Mouse (Mus musculus) cerebellum, postnatal 10 days (tissue): ENCODE results near the gene Fam47e.
"Not testable (repeated sequence)": the region's sequence is repeated elsewhere in the genome, so short reads cannot be mapped to it uniquely, and the experiment has no call there.

Experiments
- DNase-seq, 2 experiments: peaks; one replicate each; pipeline ENCODE4 v3.0.0; 2021; ENCODE audit warnings: mixed read lengths in 2 of 2

Gene Fam47e

DNA sequence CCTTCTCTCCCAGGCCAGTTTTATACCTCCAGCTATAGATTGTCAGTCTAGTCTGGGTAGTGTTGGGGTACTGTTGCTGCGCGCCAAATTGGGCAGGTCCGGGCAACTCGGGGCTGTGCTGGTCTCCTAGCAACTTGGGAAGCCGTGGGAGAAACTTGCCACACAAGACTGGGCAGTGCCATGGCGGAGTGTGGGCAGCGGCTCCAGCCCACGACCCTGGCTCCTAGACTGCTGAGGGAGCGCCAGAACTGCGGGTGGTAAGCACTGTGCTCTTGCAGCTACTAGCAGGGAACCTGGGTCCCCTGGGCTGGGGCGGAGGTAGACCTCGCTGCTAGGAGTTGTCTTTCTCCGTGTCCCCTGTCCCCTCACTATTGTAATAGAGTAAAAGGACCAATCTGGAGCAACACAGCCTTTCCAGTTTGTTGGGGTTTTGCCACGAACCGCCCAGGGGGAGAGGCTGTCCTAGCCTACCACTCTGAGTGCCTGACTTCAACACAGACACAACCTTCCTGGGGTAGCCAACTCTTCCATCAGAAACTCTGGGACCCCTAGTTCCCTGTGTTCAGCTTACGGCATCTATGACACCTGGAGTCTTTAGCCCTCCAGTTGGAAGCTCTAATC is at the start of gene Fam47e:
Gene Fam47e (plus strand): TSS at position 179 of the 621 bp plus-strand sequence.
- DNase-seq = peak; percentile 39 to 53

DNA sequence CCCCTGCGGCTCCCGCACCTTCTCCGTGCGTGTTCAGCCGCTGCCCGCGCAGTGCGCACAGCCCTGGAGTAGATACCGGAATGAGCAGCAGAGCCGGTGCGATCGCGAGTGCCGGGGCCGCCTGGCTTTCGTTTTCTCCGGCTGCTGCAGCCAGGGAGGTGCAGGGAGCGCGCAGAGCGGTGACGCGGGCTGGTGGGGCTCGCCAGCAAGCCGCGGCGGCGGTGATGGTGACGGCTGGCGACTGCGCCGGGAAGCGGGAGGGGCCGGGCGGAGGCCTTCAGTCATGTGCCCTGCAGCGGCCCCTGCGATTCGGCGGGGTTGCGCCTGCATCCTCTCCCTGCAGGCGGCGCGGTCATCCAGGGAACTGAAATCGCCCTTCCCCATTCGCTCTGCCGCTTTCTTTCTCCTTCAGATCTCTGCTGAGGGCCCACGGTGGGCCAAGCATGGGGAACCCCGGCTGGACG is 49.4 kb upstream of the Fam47e start:
- DNase-seq = peak; percentile 98

DNA sequence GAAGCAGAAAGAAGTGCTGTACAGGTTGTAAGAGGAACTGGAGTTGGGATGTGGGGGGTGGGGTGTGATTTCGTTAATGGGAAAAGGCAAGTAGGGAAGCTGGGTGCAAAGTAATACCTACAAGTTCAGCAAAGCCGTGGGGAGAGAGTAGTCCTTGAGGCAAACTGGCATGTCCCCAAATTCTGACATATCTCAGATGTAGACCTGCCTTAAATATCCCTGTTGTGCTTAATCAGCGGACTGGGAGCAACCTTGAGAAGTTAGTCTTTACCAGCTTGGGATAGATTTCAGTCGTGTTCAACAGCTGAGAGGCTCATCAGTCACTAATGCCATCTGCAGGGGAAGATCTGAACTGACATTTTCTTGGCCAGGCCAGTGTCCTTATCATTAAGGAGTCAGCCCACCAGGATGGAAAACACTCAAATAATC is 48.6 kb upstream of the Fam47e start:
- peak; percentile 72 to 76 for DNase-seq

DNA sequence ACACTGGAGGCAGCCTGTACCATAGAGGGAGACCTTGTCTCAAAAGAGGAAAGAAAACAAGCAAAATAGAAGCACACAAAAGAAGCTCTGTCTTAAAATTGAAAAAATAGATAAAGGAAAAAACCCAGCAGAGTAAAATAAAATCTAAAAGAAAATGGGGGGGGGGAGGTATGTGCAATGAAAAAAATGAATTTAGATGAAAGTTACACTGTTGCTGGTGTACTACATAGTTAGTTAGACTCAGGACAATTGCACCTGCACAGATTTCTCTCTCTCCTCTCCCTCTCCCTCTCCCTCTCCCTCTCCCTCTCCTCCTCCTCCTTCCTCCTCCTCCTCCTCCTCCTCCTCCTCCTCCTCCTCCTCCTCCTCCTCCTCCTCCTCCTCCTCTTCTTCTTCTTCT is 48.1 kb upstream of the Fam47e start, which contains the start of gene Scarb2:
Gene Scarb2 (minus strand): TSS at position 101 of the 400 bp plus-strand sequence.
- no peak for DNase-seq

DNA sequence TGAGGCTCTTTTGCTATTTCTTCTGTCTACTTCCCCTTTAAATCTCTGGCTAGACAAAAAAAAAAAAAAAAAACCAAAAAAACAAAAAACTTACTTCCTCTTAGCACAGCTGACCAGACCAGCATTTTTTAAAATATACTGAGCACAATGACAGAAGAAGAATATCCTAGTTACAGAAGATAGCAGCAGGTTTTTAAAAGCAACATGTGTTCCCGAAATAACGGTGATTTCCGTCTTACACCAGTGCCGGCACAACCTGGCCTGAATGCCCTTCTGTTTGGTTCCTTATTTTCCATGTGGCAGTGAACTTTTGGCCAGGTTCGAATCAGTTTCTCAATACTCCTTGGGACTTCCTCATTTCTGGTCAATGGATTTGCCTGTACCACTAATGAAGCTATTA is 46.0 kb upstream of the Fam47e start:
- no peak for DNase-seq

DNA sequence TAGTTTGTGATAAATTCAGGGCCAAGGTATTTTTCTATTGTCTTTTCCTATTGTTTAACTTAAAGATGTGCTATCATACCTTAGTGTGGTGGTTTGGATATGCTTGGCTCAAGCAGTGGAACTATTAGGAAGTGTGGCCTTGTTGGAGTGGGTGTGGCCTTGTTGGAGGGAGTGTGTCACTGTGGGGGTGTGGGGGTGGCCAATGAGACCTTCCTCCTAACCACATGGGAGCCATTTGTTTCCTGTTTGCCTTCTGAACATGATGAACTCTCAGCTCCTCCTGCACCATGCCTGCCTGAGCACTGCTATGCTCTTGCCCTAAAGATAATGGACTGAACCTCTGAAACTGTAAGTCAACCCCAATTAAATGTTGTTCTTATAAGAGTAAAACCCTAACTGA is 43.6 kb upstream of the Fam47e start:
- DNase-seq = no peak

DNA sequence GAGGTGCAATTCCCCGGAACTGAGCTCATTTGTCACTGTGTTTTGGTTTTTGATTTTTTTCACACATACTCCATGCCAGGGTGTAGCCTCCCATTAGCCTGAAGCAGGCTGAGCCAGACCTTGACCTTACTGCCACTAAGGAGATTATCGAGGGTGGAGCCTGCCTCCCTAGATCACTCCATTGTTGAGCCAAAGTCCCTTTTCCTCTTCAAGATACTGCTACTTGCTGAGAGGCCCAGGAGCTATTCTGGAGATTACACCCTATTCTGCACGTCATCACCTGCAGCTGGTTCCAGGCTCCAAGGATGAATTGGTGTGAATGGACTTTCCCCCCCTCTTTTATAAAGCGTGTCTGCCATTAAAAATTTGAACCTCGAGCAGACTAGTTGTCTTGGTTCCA is 42.8 kb upstream of the Fam47e start:
- no peak for DNase-seq

DNA sequence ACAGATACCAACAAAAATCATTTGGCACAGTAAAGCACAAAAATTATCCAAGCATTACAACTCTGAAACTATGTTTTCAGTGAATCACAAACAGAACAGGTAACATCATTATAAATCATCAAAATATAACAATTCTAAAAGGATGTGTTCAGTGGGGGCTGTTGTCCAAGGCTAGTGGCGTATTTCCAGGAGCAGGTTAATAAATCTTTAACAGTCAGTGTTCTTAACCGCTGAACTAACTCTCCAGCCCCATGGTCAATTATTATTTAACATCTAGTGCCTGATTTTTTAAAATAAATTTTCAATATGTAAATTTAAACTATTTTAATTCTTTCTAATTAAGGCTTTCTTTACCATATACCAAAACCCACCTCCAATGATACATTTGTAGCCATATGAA is 33.7 kb upstream of the Fam47e start:
- not testable (repeated sequence) for DNase-seq

DNA sequence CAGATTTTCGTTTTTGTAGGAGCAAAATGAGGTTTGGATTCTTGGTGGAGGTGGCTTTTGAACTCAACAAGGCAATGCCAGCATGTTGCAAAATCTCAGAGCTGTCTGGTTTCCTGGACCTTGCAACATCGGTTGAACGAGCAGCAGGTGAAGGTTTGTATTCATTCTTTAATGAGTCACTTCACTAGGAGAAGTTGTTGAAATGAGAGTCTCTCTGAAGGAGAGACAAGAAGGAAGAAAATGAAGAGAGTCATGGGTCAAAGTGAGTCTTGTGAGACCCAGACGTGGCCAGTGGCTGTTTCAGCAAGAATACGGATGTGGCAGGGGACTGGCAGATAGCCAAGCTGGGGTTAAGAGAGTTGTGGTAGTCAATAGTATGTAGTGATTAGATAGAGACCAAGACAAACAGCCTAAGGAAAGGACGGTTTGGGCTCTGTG is 30.0 kb upstream of the Fam47e start:
- peak in 1 of 2 experiments; percentile 20 for DNase-seq

DNA sequence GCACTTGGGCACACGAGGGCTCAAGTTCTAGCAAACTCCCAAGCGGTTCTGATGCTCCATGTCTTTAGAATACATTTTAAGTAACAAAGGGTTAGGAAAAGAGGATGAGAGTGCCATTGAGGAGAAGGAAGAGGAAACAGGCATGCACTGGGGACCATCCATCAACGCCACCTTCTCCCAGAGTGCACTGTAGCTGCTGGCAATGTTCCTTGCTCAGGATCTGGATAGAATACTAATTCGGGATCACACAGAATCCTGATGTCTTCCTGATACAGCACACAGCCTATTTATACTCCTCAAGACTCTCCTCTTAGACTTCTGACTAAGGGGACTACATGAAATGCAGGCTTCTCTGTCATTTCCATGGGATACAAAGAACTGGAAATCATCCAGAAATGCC is 15.2 kb upstream of the Fam47e start:
- DNase-seq = no peak

DNA sequence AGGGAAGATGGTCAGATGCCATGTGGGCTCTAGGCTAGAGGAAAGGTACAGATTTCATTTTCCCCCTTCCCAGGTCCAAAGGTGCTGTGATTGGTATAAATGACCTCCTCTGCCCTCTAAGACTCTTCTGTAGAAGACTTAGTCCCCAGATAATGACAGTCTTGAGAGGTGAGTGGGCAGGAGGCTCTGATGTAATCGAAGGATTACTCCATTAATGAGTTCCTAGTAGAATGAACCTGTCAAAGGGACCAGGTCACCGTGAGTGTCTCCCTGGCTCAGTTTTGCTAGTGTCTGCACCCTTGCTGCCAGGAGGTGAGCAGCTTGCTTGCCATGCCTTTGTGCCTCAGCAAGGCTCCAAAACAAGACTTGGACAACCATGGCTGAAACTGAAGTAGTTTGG is 2.3 kb upstream of the Fam47e start:
- no peak for DNase-seq

DNA sequence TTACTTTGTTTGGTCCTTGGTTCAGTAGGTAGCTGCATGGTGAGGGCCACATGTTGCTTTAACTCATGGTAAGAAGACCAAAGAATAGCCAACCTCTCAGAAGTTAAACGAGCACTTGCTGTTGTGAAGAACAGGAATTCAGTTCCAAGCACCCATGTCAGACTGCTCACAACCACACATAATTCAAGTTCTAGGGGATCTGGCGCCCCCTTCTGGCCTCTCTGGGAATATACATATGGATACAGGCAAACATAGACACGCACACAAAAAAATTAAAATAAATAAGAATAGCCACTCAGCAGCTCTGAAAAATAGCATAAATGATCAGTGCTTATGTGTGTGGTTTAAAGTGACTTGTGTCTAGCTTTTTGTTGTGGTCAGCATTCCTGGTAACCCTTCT is 930 bp upstream of the Fam47e start:
- peak; percentile 14 to 34 for DNase-seq

DNA sequence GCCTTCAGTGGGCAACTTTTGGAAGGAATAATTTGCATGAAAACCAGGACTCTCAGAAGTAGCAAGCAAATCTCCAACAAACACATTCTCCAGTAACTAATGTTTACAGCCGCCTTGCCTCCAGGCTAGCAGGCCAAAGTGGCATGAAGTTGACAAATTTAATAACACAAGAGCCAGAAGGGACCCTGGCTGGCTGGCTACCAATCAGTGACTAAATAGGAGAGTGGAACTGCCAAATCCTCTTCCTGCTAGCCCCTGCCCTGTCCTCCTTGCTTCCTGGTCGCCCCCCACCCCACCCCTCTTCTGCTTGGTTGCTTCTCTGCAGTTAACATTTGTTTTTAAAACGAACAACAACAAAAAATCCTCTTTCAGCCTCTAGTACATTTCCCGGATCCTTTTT is 426 bp upstream of the Fam47e start:
- peak; percentile 70 to 75 for DNase-seq

DNA sequence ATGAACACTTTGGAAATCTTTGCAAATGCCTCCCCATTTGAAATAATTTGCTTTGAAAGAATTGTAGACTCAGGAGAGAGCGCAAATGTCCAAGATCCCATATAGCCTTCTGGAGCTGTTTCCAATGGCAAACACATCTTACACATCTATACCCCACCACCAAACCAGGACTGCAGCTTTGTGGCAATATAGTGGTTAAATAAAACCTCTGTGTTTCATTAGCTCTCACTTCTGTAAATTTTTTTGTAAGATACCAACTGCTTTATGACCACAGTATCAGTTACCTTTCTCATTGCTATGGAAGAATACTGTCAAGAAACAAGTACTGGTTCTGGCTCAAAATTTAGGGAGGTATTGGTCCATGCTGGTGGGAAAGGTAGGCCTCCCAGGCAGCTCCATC is 1.0 kb downstream of the Fam47e start:
- no peak for DNase-seq

DNA sequence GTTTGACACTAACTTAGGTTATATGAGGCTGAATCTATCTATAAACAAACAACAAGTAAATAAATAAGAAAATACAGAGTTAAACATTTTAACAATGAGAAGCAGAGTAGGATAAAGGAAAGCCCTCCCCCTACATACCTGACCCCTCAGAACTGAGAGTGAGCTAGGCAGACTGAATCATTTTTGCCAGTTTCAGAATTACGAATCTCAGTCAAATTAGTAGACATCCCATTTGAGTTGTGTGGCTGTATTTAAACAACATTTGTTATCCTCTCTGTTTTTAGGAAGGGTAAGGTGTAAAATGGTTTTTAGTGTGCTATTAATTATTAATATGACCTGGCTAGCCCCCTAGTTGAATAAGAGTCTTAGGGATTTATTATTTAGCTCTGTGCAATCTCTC is 2.6 kb downstream of the Fam47e start:
- DNase-seq = no peak

DNA sequence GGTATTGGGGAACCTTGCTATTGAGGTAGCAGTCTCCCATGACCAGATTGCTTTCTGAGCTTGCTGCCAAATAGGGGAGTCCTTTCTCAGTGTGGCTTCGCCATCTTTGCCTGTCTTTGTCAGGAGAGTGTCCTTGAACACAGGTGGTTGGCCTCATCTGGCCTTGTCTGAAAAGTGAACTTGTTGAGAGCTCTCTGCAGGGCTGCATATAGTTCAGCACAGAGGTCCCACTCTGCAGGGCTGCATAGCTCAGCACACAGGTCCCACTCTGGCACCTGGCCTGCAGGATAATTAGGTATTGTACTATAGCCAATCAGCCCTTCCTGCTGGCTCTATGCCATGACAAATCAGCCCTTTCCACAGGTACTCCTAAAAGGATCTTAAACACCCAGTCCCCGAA is 5.3 kb downstream of the Fam47e start:
- peak; percentile 35 to 61 for DNase-seq

DNA sequence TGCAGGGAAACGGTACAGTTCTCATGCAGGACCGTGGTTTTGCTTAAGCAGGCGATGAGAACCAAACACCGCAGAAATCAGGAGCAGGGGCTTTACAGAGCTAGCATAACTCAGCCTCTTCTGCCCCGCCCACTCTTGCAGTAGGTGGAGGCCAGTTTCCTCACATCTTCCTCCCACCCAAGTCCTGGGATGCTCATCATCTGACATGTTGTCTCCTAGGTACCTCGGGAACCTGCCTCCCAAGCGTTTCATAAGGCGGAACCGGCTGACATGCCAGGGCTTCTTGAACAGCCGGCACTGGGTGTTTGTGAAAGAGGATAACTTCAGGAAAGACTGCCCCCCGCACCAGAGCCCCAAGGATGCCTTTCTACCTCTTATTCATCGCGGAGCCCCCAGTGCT is 7.1 kb downstream of the Fam47e start:
- no peak for DNase-seq

DNA sequence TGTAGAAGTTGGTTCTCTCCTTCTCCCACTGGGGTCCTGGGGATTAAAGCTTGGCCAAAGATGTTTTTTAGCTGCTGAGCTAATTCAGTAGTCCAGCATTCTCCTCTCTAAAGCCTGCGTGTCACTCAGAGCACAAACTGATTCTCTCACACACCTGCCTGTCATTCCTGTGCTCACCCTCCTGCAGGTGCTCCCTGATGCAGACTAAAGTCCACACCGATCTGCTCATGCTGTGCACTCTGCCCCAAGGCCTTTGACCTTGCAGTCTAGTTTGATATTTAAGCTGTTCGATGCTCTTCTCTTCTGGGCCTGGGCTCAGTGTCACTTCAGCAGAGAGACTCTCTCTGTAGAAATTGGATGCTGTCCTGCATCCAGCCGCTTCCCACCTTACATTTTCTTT is 16.4 kb downstream of the Fam47e start:
- DNase-seq = no peak

DNA sequence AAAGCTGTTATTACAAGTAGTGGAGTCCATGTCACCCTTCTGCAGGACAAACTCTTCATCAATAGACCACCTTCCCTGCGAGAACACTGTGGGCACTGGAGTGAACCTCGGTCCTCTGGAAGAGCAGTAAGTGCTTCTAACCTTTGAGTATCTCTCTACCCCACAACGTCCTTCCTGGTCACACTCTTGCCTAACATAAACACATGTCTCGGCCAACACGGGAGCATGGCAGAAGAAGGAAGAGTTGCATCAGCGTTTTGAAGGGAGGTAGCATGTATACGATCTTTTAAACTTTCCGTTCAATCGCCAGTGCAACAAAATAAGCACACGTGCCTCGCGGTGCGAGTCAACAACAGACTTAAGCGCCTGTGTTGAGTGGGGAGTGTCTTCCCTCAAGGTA is 24.7 kb downstream of the Fam47e start:
- no peak for DNase-seq

DNA sequence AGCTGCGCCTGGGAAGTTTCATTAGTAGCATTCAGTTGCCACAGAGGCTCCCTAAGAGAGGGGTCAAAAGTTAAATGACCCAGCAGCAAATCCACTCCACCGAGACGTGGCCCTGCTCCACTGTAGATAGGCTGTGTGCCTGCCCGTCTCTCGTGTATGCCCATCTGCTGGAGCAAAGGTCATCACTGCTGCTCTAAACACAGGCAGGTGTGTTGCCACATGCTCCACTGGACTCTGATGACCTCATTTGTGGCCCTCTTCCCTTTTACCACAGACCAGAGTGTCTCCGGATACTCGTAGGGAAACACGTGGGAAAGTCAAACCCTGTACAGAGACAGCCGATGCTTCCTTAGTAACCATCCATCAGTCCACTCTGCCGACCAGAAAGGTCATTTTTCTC is 31.1 kb downstream of the Fam47e start:
- no peak for DNase-seq

DNA sequence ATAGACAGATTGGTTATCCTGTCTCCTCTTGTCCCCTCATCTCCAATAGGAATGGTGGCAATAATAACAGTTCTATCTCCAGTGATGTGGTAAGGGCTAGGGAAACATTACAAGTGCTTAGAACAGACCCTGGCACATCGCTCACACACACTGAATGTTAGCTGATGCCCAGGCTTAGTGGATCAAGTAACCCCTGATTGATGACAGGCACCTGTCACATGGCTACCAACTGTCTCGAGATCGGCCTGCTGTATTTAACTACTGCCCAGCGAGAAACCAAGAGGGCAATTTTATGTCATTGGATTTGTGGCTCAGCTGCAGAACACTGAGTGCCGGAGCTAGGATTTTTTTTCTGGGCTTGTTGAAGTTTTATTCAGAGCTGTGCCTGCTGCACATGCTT is 40.2 kb downstream of the Fam47e start:
- no peak for DNase-seq

DNA sequence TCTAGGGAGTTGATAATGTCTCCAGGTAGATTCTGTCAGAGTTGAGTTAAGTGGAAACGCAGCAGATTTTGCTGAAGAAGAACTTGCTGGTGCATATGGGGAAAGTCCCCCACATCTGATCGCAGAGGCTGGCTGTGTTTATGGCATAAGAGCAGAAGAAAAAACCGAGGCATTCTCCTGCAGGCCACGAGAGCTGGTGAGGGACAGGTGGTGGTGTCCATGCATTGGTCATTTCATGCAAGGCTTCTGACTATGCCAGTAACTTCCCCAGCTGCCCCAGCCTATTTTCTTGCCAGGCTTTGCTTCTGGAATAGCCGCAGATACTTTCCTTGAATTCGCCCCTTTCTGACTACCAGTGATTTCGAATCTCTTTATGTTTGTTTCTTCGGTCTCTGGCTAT is 42.0 kb downstream of the Fam47e start:
- DNase-seq = no peak

DNA sequence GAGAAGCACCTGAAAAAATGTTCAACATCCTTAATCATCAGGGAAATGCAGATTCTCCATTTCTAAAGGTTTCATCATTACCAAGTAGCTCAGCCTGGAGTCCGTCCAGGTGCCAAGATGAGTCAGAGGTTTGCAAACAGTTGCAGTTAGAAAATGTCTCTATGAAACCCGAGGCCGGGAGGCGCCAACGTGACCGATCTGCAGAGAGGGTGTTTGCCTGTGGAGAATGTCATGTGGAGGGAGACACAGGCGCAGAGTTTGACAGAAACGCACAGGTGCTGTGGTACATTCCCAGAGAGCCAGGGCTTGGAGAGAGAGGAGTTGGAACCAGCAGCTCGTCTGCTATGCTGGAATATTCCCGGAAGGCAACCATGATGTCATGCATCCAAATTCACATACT is 44.2 kb downstream of the Fam47e start:
- DNase-seq = peak in 1 of 2 experiments; percentile 9

DNA sequence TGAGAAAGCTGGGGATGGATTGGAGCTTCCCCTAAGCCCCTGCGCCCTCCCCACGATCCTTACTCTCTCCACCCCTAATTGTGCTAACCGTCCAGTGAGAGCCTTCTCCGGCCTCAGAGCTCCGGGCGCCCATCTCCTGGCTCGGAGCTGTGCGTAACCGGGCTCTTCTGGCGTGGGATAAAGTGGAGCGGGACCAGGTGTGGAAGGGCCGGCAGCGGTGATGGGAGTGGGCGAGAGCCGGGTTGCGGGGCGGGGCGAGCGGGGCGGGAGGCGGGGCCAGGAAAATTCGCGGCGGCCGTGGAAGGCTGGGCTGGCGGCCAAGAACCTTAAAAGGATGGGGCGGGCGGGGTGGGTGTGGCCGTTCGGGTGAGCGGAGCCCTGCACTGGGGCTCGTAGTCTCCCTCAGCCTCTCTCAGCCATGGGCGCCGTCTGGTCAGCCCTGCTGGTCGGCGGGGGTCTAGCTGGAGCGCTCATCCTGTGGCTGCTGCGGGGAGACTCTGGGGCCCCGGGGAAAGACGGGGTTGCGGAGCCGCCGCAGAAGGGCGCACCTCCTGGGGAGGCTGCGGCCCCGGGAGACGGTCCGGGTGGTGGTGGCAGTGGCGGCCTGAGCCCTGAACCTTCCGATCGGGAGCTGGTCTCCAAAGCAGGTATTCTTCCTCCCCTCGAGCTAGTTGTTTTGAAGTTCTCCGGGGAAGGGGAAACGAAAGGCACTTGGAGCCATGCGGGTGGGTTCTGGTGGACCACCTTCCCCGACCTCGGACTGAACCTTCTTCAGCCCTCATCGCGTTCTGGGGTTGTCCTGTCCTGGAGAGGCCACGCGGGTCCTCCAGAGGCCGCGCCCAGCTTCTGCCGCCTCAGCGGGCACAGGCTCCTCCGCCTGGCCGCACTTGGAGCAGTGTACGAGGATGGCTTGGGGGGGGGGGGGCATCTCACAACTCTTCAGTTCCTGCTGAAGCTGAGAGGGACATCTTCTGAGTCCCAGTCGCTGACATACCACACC is 48.1 kb downstream of the Fam47e start, which contains the start of gene Stbd1:
Gene Stbd1 (plus strand): TSS at position 351 of the 1,000 bp plus-strand sequence.
- DNase-seq = peak; percentile 67 to 75
